Mouse (Mus musculus) Muller cell, postnatal 12 days (primary cell): ENCODE data around the gene Erc1.
"Not testable (repeated sequence)": the region's sequence is repeated elsewhere in the genome, so short reads cannot be mapped to it uniquely, and the experiment has no call there.

Experiments
- DNase-seq: peaks from one replicate; pipeline ENCODE4 v3.0.0-alpha.2; 2015; ENCODE audit errors: inconsistent ontology term

Erc1 gene

DNA sequence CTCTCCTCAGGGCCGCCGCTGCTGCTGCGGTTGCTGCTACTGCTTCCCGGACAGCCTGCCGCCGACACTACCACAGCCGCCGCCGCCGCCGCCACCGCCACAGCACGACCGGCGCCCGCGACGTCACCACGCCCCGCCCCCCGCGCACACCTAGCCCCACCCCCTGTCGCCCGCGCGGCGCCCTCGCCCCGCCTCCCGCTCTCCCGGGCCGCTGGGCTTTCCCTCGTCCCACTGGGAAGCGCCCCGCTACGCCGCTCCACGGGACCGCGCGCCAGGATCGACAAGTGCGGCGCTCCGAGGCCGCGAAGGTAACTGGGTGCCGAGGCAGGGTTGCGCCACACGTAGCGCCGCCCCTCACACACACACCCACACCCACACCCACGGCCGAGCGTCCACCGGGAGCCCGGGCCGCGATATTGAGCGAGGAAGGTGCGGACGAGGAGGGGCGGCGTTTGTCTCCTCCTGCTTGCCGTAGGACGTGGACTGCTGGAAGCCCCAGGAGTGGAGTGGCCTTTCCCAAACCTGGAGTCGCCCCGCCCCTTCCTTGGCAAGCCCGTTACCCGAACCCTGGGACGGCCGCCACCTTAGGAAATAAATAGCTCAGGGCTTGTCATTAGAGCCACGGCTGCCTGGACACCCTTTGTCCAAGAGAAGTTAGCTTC is at the start of gene Erc1:
Gene Erc1, minus strand, starts transcription at position 134 of the 662 bp plus-strand sequence.
- peak; percentile 98 for DNase-seq

DNA sequence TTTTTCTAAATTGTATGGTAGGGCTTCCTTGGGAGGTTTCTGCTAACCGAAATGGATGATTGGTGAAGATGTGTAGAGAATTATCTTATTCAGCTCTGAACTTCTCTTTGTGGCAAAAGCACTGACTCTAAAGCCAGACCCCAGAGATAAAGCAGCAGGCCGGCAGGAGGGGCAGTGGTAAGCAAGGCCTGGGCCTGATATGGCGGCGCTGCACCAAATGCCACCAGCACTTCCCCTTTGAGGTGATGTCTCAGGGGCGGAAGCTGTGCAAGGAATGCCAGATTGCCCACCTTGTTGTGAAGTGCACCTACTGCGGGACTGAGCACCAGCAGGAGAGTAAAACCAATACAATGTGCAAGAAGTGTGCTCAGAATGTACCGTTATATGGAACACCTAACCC is 44.7 kb upstream of the Erc1 start:
- DNase-seq = no peak

DNA sequence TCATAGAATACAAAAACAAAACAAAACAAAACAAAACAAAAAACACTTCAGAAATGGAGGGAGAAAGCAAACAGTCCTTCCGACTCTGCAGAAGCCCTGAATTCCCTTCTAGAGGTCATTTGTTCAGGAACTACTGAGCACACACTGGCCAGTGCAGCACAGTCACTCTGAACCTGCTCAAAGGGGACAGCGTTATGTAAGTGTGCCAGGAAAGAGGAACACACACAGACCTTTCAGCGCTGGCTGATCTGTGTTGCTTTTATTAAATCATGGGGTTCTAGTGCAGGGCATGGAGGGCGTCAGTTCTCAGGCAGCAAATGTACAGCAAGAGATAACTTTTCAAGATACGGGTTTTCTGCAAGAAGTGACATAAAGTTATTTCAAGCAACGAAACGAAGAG is 35.2 kb upstream of the Erc1 start:
- no peak for DNase-seq

DNA sequence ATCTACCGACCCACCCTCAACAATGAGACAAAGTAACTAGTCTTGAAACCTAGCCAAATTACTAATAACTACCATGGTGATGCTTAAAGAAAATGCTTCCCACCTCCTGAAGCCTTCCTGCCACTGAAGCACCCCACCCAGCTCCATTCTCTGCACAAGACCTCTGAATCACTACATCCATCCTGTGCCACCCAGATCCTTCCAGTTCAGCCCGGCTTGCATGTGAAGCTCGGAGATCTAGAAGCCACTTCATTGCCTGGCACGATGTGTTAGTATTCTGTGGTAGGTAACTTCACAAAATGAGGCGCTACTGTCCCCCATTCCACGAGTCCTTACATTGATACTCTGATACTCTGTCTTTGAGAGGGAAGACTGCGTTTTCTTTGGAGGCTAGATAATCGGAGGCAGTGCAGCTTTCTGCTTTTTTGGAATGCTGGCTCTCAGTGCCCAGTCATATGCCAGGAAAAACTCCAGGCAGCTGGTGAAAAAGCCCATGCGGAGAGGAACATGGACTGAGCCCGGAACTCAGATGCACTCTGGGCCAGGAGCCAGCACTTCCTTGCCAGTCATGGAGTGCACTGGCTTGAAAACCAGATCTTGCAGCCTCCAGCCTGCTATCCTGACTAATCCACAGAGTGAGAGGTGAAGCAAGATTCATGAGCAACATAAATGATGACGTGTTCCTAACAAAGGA is 16.5 kb upstream of the Erc1 start:
- DNase-seq = peak; percentile 89

DNA sequence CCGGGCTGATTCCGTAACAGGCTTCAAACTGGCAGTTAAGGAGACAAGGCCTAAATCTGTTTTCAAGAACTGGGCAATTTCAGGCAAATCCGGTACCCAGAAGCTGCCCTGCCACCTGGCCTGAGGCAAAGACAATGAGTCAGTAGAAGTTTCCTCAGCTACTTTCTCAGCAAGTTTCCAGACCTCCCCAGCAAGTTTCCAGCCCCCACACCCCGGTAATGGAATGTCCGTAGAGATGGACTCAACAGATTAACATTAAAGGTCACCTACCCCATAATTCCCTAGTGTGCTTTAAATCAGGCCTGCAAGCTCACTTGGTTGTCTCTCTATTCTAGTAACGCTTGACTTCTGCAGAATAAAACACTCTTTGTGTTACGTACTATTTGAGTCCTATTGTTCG is 13.6 kb upstream of the Erc1 start:
- no peak for DNase-seq

DNA sequence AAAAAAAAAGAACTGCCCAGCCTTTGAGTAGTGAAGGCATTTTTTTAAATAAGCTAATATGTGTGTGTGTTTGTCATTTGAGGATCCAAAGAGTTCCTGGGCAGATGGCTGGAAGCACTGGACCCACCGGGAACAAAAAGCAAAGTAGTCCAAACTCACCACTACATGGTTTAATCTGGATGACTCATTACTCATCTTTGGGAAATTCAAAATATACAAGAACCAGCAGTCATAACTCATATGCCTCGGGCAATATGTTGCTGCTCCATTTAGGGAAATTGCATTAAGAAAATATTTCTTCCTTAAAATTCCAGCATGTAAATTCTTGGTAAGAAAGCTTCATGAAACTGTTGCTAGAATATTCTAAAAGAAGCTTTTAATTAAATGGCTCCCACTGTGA is 12.3 kb upstream of the Erc1 start:
- no peak for DNase-seq

DNA sequence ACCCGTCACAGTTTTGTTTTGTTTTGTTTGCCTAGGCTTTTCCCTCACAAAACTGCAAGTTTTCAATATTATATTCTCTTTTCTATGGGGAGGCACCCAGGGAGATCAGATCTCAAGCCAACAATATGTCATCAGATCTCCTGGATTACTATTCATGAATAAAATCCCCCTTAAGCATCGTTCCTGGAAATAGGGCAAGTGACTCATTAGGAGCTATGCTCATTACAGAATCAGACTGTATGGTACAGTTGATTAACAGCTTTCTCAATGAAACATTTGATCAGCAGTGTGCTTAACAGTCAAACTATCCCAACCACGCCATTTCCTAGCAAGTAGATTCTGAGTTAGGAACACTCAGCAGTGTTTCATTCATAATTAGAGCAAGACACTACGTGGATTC is 7.5 kb upstream of the Erc1 start:
- peak; percentile 74 for DNase-seq

DNA sequence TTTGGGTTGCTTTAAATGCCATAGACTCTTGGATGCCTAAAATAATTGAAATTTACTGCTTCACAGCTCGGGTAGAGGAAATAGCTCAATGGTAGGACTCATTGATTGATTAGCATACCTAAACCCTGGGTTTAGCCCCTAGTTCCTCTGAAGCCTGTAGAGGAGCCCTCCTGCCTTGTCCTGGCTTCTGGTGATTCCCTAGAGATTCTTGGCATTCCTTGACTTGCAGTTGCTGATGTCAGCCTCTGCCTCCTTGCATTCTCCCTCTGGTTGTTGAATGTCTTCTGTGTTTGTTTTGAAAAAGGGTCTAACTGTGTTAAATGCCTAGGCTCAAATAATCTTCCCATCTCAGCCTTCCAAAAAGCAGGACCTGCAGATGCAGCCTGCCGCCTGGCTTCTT is 6.2 kb upstream of the Erc1 start:
- peak; percentile 63 for DNase-seq

DNA sequence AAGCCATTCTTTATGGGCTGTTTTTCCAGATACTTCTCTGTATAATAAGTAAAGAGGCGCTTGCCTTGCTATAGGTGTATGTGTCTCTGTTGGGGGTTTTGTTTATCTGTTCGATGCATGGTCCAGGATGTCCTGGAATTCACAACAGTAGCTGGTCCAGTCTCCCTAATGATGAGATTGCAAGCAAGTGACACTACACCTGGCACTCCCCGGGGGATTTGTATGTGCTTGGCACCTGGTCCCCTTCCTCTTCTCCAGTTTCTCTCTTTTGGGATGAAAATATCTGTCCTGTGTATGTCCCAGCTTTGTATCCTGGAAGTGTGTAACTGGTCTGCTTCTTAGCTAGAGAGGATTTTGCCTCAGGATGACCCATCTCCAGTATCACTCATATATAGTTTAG is 1.9 kb upstream of the Erc1 start:
- DNase-seq = no peak

DNA sequence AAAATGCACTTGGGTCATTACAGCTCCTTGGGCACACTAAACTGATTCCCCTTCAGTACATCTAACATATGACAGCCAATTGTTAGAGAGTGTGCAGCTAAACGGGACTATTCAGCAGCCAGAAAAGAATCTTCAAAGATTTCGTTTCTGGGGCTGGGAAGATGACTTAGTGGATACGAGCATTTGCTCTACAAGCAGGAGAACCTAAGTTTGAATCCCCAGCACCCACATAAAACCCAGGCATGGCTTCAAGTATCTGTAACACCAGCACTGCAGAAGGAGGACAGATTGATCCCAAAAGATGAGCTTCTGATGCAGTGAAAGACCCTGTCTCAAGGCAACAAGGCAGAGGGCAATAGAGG is 1.4 kb upstream of the Erc1 start:
- no peak for DNase-seq

DNA sequence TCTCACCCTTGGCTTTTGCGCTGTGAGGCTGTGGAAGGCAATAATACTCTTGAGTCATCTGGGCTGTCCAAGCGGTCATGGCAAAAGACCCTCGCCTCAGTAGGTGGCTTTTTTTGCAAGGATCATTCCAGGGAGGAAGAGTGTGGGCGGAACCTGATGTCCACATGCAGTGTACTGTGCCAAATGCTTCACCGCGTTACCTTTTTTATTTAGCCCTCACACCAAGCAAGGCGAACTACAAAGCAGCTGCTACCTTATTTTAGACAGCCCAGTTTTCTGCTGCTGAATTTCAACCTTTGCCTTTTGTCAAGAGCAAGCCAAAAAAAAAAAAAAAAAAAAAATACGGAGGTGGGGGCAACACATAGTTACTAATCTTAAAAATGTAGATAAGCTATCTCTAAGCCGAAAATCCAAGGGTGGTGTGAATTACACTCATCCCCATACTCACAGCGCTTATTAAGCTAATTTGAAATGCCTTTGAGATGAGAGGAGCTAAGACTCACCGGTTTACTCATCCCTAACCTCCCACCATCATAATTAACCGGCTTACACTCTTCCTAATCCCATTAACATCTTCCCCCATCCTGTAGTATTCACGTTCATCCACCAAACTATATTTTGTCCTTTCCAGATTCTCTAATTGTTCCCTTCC is 855 bp upstream of the Erc1 start:
- peak; percentile 64 for DNase-seq

DNA sequence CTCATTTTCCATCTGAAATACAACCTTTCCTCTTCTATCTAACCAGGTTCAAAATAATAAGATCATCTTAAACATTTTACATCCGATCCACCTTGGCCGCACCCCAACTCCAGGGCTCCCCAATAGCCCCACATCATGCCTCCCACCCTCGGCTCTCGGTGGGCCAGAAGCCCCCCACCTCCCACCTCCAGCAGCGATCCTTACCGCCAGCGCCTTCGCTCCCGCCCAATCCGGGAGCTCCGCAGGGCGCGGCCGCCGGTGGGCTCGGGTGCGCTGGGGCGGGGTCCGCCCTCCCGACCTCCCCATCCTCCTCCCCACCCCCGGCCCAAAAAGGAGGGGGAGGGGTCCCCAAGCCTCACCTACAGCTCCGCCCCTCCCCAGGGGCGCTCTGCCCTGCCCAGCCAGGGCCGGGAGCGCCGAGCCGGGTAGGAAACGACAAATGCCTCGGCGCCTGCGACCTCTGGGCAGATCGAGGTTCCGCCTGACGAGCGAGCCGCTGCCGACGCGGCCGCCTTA is 391 bp downstream of the Erc1 start:
- DNase-seq = no peak

DNA sequence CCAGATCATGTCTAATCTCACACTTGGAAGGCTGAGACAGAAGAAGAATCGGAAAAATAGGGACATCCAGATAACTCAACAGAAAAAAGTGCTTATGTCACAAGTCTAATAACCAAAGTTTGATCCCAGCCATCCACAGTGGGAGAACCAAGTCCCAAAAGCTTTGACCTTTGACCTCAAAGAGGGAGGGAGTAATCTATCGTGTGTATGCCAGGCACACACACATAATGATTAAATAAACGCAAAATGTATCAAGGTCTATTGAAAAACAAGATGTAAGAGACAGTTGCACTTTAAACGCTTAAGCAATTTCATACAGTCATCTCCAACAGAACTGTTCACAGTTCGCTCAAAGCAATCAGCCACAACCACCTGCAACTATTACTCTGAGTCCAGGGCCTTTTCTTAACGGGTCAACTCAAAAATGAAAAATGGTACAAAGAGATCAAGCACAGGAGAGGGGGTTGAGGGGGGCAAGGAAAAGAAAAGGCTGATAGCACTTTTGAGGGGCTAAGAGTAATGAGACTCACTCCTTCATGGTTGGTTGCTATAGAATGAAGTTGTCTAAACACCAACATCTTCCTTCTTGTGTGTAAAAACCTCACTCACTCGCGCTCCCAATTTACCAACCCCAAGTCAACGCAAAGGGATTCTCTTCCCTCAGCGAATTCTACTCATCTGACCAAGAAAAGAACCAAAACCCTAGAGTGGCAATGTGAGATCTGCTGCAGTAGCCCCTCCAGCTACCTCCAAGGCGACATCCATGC is 1.0 kb downstream of the Erc1 start:
- peak; percentile 20 for DNase-seq

DNA sequence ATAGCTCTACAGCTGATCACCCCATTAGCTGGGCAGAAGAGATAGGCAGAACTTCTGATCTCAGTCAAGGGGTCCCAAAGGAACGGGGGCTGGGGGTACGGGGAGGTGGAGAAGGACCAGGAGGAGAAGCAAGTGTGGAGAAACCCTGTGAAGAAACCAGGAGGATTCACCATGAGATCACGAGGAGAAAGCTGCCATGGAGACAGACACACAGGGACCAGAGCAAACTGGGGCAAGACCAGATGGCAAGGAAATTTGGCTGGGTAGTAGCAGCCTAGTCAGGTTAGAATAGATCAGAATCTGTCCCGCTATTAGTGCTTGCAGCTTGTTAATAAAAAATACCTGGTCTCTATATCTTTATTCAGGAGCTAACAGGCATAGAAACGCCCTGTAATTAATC is 18.0 kb downstream of the Erc1 start:
- DNase-seq = no peak

DNA sequence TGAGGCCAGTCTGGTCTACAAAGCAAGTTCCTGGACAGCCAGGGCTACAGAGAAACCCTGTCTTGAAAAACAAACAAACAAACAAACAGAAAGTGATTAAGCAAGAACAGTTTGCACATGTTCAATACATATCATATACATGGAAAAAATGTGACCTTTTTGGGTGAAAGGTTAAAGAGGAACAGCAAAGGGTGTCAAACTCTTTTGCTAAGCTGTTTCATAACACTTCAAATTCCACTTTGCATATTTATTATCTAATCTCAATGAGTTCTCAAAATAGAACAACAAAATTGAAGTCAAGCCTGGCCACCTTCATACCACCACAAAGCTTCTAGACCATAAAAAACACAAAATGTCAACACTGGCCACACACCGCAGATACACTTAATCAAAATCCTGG is 19.8 kb downstream of the Erc1 start:
- no peak for DNase-seq

DNA sequence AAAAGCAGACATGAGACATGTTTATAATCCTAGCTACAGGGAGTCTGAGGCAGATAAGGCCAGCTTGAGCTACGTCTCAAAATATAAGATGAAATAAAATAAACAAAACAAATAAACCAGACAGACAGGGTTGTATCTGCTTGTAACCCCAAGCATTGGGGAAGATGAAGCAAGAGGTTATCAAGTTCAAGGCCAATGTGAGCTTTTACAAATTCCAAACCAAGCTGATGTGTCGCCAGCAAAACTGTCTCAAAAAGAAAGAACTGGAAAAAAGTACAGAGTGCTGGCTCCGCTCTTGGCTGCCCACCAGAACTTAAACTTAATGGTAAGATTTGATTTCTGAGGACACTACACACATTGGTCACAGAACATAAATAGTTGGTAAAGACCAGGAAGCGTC is 21.3 kb downstream of the Erc1 start:
- DNase-seq = no peak

DNA sequence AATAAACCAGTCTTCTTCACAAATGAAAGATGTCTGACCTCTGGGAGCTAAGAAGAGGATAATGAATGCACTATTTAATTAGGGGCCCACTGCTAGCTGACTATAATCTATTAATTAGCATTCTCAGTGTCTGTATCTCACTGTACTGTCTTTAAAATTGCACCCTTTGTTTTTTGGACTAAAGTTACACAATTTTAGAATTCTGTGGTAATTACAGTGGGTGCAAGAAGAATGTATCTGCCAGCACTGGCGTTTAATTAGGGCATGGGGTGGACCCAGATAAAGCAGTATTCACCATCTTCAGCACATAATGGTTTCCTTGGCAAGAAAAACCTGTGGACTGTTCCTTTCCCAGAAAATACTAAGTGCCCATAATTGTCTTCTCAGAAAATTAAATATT is 25.8 kb downstream of the Erc1 start:
- peak; percentile 87 for DNase-seq

DNA sequence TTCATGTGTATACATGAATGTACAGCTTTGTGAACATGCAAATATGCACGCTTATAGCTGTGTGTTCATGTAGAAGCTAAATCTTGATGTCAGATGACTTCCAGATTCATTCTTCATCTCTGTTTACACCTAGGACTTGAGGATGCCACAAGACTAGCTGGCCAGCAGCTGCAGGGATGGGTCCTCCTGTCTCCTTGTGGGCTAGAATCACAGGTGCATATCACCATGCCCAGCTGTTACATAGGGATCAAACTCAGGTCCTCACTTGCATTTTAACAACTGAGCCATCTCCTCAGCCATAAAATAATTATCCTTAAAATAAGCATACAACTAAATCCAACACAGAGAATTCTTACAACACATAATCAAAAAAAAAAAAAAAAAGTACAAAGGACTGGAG is 26.8 kb downstream of the Erc1 start:
- DNase-seq = no peak

DNA sequence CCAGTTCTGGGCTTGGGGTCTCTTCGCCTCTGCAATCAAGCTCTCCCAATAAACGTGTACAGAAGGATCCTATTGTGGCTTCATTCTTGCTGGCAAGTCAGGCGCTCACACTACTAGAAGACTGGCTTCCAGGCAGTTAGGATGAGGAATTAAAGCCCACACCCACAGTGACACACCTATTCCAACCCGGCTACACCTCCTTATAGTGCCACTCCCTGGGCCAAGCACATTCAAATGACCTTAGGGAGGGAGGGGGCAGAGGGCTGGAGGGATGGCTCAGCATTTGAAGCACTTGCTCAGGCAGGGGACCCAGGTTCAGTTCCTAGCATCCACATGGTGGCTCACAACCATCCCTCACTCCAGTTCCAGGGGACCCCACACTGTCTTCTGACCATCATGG is 29.4 kb downstream of the Erc1 start:
- no peak for DNase-seq

DNA sequence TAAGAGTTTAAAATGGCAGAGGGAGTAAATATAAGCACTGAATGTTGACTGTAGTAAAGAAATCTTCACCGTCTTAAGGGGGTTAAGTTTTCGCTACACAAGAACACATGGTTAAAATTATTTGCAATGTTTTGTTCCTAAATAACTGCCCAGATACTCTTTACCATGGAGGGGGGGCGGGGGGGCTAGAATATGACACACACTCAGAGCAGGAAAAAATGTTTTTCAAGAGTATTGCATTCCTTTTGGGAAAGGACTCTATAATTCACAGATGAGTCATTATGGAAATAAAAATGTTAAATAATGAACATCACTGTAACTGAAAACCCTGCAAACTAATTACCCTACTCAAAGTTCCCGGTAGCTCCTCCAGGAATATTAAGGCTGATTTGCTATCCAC is 32.5 kb downstream of the Erc1 start:
- peak; percentile 57 for DNase-seq

DNA sequence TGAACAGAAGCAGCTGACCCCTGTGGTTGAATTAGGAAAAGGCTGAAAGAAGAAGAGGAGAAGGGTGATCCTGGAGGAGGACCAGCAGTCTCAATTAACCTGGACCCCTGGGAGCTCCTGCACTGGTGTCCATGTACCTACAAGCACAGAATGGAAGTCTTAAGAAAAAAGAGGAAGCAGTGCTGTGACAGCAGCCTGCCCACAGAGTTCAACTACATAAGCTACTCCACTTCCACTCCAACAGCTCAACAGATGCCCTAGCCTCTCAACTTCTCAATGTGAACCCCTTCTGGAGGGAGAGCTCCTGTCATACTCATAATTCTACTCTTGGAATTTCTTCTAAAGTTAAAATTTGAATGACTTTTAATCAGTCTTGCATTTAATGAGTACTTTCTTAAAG is 34.9 kb downstream of the Erc1 start:
- DNase-seq = not testable (repeated sequence)
